Mouse (Mus musculus): ENCODE results near the gene Gm20388.

- TF ChIP-seq POLR2A (IDR thresholded peaks at IDR 0.05; ENCODE audit: borderline replicate concordance, insufficient read depth, low read length) (no peak), CTCF (IDR thresholded peaks at IDR 0.05; ENCODE audit: borderline replicate concordance, insufficient read depth, low read depth, low read length) (no peak)
Observed at GRCm38 (mm10) chr8:121086004-121086900, 1175.6 kb downstream of the Gm20388 start.
